Mouse (Mus musculus): ENCODE measurements around the gene Gpr161.
A peak's percentile ranks its signal among the peaks of the same experiment; 100 is the strongest.

Gpr161 gene

DNA sequence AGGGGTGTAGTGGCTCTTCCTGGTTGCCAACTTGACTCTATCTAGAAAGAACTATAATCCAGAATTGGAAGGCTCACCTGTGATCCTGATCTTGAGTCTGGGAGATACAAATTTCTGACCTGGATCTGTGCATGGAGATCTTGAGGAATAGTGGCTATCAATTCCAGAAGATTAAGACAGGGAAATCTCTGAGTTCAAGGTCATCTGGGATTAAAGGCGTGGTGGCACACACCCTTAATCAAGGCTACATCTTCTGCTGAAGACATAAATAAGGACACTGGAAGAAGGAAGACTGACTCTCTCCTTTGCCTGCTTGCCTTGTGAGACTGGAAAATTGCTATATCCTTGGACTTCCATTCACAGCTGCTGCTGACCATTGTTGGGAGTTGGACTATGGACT lies at the start of gene Gpr161:
Gene Gpr161, plus strand, starts transcription at position 301 of the 400 bp plus-strand sequence.
- DNase-seq (ENCODE audit: low read depth), result no peak

DNA sequence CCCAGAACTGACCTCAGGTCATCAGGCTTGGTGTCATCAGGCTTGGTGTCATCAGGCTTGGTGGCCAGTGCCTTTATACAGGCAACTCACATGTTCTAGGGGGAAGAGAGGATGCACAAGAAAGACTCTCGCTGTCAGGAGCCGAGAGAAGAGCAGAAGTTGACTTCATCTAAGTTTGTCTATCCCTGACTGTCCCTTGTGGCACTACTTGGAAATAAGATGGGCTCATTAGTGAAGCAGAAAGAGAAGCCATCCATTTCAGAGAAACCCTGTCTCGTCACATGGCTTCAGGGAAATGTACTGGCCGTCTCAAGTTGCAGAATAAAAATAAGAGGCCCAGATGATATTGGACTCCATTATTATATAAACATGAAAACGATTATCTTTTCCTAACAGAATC lies 49.0 kb upstream of the Gpr161 start:
- no peak for DNase-seq (ENCODE audit: low read depth)

DNA sequence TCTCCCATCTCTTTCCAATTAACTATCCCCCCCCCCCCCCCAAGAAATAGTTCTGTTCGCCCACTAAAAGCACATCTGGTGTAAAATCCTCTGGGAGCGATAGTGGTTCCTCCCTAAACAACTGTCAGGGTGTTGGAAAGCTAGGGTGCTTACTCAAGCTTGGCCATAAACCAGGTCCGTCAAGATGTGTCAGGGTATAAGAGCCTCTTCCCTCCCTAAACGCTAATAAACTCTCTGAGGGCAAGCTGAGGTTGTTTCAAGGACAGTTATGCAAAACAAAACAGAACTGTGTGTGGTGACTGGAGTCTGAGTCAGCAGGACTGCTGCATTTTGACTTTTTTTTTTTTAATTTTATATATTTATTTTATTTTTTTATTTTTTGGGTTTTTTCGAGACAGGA lies 48.5 kb upstream of the Gpr161 start:
- no peak for DNase-seq (ENCODE audit: low read depth)

DNA sequence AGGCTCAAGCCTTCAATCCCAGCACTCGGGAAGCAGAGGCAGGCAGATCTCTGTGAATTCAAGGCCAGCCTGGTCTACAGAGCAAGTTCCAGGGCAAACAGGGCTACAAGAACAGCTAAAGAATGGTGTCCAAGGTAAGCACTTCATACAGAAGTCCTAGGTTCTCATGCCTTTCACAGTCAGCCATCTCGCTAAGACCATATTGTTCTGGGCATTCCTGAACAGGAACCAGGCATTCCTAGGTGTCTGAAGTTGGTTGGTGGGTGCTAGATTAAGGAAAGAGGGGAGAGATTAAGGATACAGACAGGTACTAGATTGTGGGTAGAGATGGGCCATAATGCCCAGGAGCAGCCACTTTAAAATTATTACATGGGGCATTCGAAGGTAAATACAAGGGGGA lies 47.8 kb upstream of the Gpr161 start:
- DNase-seq (ENCODE audit: low read depth), result no peak

DNA sequence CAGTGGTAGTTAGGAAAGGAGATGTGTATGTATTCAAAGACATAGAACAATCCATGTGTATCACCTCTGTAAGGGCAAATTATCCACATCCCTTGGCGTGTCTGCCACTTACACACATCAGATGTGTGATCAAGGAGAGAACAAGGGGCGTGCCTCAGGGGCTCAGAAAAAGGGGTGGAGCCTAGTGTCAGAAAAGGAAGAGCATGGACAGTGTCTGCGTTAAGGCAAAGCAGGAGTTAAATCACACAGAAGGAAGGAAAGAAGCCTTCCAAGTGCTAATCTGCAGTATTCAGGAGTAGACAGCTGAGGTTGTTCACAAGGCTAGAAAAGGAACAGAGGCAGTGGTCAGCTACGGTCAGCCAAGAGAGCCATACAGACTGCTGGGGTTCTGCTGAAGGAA lies 46.7 kb upstream of the Gpr161 start:
- DNase-seq (ENCODE audit: low read depth), result no peak

DNA sequence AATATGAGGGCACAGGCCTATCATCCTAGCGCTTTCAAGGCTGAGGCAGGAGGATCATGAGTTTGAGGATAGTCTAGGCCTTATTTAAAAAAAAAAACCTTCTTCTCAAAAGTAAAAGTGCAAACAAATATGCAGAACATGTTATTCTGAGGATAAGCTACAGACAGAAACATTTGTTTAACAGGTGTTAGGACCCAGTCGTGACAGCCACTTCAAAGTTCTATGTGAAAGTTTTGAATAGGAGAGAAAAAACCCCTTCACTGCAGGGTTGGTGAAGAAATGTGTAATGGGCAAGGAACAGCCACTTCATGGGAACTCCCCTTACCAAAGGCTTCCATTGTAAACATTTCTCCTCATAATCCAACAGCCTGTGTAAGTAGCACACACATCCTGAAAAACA lies 45.0 kb upstream of the Gpr161 start:
- DNase-seq (ENCODE audit: low read depth), result no peak

DNA sequence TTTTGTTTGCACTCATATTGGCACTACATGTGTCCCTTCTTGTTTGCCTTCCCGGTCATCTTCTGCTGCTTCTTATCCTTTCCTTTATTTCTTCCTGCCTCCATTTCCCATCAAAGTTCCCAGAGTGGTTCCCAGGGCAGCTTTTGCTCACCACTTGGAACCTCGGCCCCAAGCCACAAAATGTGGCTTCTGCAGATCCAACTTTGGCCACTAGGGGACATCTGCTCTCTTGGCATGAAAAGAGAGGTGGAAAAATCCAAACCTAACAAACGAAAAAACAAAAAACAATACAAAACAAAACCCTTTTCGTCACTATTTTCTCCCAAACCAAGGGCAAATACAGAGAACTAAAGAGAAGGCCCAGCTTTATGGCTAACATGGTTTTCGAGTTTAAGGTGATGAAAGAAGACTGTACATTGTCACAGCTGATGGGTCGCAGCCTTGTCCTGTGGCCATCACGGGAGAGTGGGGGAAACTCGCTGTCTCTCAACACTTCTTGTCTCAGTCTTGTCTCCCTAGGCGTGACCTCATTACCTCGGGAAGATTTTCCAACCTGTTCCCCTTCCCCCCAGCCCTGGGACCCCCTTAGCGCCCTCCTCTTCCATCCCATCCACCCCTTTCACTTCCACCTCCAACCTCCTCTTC lies 43.4 kb upstream of the Gpr161 start:
- peak; percentile 56 for DNase-seq (ENCODE audit: low read depth)

DNA sequence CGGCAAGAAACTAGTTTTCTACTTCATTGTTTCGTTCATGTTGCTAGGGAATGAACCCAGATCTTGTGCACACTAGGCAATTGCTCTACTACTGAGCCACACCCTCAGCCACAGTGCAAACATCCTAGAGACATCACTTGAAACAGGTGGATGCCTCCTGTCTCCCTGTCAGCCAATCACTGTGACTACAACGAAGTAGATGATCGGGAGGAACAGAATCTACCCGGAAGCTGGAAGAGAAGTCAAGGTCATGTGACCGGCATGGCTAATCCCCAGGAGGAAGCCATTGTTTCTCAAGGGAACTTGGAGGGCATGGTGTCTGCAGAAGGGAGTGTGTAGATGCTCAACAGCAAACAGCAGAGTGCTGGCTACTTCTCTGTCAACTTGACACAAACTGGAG lies 20.6 kb upstream of the Gpr161 start:
- DNase-seq (ENCODE audit: low read depth), result no peak

DNA sequence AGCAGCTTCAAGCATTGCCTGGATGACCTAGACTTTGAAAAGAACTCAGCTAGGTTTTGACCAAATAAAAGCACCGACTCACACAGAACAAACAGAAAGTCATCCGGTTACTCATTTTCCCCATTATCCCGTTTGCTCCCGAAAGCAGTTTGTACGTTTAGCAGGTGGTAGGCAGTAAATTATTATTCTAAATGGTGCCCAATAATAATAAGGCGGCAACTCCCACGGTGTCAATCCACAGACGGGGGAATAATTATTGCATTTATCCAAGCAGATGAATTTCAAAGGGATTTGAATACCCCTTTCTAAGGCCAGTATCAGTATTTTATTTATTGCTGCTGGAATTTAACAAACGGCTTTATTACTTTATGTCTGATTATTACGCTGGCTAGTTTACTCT lies 14.8 kb upstream of the Gpr161 start:
- DNase-seq (ENCODE audit: low read depth), result no peak

DNA sequence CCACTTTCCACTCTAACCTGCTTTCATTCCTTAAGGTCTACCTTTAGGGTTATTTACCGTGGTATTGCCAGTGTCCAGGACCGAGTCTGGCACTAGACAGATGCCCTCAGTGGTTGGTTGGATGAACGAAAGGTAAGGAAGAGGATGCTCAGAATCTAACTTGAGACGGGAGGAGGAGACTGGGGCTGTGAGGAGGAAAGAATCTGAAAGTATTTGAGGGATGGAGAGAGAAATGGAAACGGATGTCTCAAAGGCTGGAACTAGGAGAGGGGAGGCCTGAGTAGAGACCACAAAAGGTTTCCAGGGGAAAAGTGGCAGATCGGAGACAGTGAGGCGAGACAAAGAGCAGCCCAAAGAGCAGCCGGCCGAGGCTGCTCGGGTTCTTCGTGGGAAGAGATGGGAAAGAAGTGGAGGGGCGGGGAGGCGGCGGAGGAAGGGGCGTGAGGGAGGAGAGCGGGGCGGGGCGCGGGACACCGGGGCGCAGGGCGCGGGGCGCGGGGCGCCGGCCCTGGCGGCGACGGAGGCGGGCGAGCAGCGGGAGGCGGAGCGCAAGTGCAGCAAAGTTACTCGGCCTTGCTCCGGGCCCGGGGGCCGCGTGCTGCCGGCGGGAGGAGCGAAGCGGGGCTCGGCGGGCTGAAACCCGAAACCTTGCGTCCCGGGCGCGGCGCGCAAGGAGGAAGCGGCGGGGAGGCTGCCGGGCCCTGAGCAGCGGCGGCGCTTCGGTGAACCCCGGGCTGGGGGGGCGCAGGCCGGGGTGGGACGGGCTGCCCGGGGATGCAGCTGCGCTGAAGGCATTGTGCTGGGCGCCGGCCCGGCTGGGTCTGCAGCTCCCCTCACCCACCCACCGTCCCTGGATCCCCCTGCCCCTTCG lies 14.0 kb upstream of the Gpr161 start:
- DNase-seq (ENCODE audit: low read depth), result peak; percentile 13

DNA sequence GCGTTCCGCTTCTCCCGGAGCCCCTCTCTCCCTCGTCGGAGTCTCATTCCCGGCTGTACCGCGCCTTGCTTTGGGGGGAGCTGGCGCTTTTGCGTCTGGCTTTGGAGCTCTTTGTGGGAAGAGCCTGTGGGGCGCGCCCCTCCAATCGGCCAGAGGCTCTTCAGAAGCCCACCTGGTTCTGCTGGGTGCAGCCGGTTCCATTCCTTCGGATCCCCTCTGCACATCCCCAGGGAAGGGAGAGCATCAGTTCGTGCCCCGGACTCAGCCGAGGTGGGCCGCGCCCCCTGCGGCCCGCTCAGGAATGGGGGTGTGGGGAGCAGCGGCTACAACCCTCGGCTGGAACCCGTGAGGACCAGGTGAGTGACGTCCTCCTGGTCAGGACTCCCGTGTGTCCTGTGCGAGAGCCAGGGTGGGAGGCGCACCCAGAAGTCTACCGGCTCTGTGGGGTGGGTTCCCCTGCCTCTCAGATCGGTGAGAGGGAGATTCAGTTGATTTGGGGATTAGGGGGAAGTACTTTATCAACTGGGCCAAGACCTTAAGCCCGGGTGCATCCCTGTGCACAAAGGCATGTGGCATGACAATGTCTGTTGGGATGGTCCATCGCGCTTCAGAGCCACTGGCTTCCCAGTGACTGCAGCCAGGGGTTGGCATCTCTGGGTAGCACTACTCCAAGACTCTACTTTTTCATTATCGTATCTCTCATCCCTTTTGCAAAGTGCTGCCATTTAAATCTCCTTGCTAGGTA lies 13.2 kb upstream of the Gpr161 start:
- no peak for DNase-seq (ENCODE audit: low read depth)

DNA sequence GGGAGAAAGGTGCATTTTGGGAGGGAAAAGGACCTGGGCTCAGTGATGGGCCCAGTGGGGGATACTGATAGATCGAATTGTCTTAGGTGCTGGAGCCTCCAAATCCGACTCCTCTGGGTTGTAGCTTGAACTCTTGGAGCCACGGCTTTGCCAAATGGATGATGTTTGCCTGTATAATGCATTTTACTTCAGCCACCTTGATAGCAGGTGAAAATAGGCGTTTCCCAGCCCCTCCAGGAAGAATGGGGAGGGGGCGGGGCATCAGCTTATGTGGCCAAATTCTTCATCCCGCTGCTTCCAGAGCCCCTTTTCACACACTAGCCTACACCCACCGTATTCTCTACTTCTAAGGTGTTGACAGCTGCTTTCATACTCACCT lies 12.6 kb upstream of the Gpr161 start:
- DNase-seq (ENCODE audit: low read depth), result no peak

DNA sequence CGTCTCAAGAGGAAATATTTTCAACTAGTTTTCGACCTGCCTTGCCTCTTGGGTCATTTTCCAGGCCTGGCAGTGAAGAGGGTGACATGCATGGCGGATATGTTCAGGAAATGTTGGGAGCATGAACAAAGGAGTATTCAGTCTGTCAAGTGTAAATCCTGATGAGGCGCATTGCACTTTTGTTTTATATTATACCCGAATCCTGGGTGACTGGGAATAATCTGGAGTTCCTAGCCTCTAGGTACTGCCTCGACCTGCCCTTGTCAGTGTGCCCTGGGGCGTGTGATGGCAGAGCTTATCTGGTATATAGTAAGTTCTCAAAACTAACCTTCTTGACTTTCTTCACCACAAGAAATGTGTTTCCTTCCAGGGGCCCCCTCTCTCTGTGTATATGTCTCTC lies 11.5 kb upstream of the Gpr161 start:
- DNase-seq (ENCODE audit: low read depth), result no peak

DNA sequence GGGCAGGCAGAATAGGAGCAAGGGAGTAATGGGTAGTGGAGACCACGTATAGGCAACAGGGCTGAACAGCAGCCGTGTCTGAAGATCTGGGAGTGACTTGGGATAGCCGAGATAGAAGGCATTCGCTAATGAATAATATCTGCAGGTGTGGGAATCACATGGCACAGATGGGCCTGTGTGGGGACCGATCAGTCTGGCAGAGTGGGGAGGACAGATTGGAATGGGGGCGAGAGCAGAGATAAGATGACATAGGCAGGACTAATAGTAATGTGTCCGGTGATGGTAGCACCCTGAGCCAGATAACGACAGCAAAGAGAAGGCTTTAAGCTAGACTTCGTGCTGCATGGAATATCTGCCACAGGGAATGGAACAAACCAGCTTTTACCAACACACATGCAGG lies 7.4 kb upstream of the Gpr161 start:
- no peak for DNase-seq (ENCODE audit: low read depth)

DNA sequence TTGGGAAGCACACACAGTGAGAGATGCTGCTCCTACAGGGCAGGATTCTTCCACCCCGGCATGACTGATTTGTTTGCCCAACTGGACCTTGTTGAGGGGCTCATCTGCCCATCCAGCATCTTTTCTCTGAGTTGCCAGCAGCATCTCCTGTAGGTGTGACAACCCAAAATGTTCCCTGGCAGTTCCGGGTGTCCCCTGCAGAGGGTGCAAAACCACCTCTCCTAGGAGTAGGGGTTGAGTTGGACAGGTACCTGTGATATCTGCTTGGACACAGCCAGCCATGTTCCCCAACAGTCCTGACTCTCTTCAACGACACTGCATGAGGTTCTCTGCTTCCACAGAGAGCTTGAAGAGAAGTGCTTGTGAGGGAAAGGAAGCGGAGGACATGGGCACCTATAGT lies 5.8 kb upstream of the Gpr161 start:
- DNase-seq (ENCODE audit: low read depth), result no peak

DNA sequence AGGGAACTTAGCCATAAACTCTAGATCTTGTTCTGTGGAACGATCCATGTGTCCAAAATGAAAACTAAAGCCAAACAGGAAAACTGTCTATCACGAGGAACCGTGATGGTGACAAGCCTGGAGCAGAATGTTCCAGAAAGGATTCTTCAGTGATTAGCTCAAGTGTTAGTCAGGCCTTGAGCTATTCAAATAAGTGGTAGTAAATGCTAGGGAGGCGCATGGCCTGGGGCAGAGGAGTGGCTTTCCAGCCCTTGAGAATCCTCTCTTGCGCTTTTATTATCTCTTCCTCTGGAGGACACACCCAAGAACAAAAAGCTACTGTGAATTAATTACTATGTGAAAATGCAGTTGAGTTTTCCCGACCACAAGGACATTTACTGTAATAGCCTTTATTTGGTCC lies 4.0 kb upstream of the Gpr161 start:
- DNase-seq (ENCODE audit: low read depth), result no peak

DNA sequence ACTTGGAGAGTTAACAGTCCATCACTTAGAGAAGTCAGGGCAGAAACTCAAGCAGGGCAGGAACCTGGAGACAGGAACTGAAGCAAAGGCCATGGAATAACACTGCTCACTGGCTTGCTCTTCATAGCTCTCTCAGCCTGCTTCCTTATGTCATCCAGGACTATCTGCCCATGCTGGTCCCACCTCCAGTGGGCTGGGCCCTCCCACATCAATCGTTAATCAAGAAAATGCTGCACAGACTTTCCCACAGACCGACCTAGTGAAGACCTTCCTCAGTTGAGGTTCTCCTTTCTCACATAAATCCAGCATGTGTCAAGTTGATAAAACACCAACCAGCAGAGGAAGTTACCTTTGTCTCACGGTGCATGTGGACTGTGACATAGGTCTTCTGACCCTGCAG lies 5.5 kb downstream of the Gpr161 start:
- no peak for DNase-seq (ENCODE audit: low read depth)

DNA sequence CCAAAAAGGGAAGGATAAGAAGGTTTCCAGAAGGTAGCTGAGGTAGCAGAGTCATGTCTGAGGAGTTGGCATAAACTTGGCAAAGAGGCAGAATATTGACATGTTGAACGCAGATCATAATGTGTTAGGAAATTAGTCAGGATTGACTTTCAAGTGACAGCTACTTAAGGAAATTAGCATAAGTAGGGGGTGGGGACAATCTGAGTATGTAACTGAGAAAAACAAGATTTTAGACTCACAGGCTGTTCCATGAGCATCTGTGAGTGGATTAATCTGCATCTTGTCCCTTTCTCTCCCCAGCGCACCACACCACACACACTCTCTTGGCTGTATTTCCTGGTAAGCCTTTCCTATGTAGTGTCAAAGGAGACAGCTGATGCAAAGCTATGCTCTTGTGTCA lies 6.0 kb downstream of the Gpr161 start:
- no peak for DNase-seq (ENCODE audit: low read depth)

DNA sequence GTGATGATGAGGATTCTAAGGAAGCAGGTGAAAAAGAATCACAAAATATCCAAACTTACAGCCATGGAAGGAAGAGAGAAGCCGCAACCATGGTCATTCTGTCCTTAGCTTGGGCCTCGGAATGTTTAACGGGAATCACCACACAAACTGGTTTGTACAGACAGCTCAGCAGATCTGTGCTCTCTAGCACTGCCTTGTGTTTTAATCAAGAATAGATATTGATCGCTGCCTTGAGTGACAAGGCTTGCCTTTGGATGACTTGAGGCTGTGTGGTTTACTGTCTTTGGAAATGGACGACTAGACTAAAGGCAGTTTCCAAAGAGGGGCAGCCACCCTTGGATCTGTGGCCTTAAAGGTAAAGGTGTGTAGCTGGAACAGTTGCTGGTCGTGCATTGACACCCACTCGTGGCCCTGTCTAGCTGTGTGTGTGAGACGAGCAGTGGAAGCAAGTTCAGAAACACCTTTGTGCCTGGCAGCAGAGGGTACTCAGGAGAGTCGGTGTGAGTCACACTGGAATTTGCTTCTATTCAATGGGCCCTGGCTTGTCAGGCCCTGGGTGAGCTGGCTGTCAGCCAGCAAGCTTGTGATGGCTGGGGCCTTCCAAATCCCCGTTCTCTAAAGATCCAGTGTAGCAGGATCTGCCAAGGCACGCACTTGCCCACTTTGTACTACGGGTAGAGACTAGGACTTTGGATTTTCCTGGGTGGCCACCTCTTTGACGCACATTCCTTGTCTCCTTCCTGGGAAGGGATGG lies 7.0 kb downstream of the Gpr161 start:
- DNase-seq (ENCODE audit: low read depth), result no peak

DNA sequence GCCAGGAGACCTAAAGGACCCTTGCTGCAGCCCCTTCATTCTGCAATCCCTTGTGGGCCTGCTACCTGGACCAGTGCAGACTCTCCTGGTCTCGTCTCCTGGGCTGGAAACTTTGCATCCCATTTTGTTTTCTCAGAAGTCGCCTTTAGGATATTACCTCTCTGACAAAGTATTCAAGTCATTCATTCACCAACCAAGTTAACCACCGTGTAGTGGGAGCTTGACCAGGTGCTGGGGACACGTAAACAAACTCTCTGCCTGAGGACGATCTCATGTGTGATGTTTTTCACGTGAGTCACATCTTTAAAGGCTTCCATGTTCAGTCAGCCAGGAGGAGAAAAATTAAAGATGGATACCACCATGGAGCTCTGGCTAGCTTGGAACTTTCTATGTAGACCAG lies 7.6 kb downstream of the Gpr161 start:
- no peak for DNase-seq (ENCODE audit: low read depth)

DNA sequence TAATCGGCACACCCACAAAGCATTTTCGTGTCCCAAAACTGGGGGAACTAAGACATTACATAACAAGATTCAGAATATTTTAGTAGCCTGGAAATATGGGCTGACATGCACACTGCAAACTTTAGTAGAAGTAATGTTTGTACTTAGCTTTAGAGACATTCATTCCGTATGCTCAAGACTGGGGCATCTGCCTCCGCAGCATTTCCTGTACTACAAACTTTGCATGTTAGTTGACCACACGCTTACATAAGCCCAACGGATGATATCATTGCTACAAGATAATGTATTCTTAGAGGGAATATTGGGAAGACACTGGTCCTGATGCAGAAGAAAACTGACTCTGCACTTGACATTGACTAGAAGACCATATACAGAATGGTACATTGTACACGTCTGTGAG lies 8.8 kb downstream of the Gpr161 start:
- DNase-seq (ENCODE audit: low read depth), result no peak

DNA sequence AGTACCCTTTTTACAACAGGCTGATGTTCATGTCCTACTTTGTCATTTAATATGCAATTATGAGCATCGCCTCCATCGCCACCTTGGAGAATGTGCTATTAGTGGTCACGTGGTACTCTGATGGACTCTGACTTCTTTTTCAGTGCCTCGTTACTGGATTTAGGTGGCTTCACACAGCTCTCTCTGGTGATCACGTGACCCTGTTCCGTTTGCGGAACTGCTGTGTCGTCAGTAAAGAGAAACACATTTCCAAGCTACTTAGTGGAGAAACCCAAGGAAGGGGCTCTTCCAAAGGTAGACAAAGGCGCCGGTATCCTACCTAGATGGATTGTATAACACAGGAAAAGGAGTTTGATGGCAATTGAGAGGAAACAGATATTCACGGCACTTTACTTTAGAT lies 12.6 kb downstream of the Gpr161 start:
- no peak for DNase-seq (ENCODE audit: low read depth)
